Mouse (Mus musculus): ENCODE measurements around the gene Tyms. TPM values are rescaled to one million over a fixed set of nuclear protein-coding genes. Genes with fewer than 3 reads are reported as not detected.
"Not testable (repeated sequence)": the region's sequence is repeated elsewhere in the genome, so short reads cannot be mapped to it uniquely, and the experiment has no call there.

Gene Tyms
- total RNA-seq, 2 experiments from 2014 or later, result 3.5 to 5.3 TPM

GRCm38 (mm10) chr5:30104841-30105667, 31.6 kb upstream of the Tyms start, which contains the start of gene Garem2:
Gene Garem2 (plus strand): TSS chr5:30105161.
- intact Hi-C loops (cut with DNase I), result loop anchor here (10.0 kb wide), 1 partner anchor 280 kb away; no protein-coding TSS in a partner anchor
- no peak for DNase-seq (ENCODE audit: low spot score in 2 of 2)

- intact Hi-C loops (cut with DNase I), result loop anchor here (10.0 kb wide), 1 partner anchor 280 kb away; no protein-coding TSS in a partner anchor
- no peak for DNase-seq (ENCODE audit: low spot score in 2 of 2)
These were observed 30.9 kb upstream of the Tyms start for GRCm38 (mm10) chr5:30104339-30104738.

- DNase-seq (ENCODE audit: low spot score in 2 of 2), result no peak
- intact Hi-C loops (cut with DNase I), result loop anchor here (10.0 kb wide), 1 partner anchor 279 kb away; no protein-coding TSS in a partner anchor
These were observed 29.9 kb upstream of the Tyms start for GRCm38 (mm10) chr5:30103340-30103739.

GRCm38 (mm10) chr5:30098260-30098659, 24.8 kb upstream of the Tyms start:
- intact Hi-C loops (cut with DNase I), result no loop called here
- DNase-seq (ENCODE audit: low spot score in 2 of 2), result no peak

GRCm38 (mm10) chr5:30095731-30096130, 22.3 kb upstream of the Tyms start:
- DNase-seq (ENCODE audit: low spot score in 2 of 2), result no peak
- intact Hi-C loops (cut with DNase I), result no loop called here

- intact Hi-C loops (cut with DNase I), result no loop called here
- no peak for DNase-seq (ENCODE audit: low spot score in 2 of 2)
These were observed 21.0 kb upstream of the Tyms start for GRCm38 (mm10) chr5:30094399-30094798.

GRCm38 (mm10) chr5:30092701-30093100, 19.3 kb upstream of the Tyms start:
- intact Hi-C loops (cut with DNase I), result no loop called here
- DNase-seq (ENCODE audit: low spot score in 2 of 2), result no peak

GRCm38 (mm10) chr5:30072377-30072776, 1.0 kb downstream of the Tyms start:
- intact Hi-C loops (cut with DNase I), result no loop called here
- no peak for DNase-seq (ENCODE audit: low spot score in 2 of 2)

GRCm38 (mm10) chr5:30071677-30072076, 1.7 kb downstream of the Tyms start:
- intact Hi-C loops (cut with DNase I), result no loop called here
- DNase-seq (ENCODE audit: low spot score in 2 of 2), result no peak

- no peak for DNase-seq (ENCODE audit: low spot score in 2 of 2)
- intact Hi-C loops (cut with DNase I), result no loop called here
These were observed 5.7 kb downstream of the Tyms start for GRCm38 (mm10) chr5:30067726-30068125.

- DNase-seq (ENCODE audit: low spot score in 2 of 2); intact Hi-C loops (cut with DNase I): not testable (repeated sequence)
These were observed 13.8 kb downstream of the Tyms start for GRCm38 (mm10) chr5:30059607-30060006.

GRCm38 (mm10) chr5:30058216-30058731, 15.1 kb downstream of the Tyms start:
- intact Hi-C loops (cut with DNase I), result no loop called here
- DNase-seq (ENCODE audit: low spot score in 2 of 2), result no peak

GRCm38 (mm10) chr5:30039841-30040240, 33.6 kb downstream of the Tyms start:
- not testable (repeated sequence) for DNase-seq (ENCODE audit: low spot score in 2 of 2)
- intact Hi-C loops (cut with DNase I), result loop anchor here (5.0 kb wide), 1 partner anchor 1317 kb away; no protein-coding TSS in a partner anchor

- intact Hi-C loops (cut with DNase I); DNase-seq (ENCODE audit: low spot score in 2 of 2): not testable (repeated sequence)
These were observed 34.1 kb downstream of the Tyms start for GRCm38 (mm10) chr5:30039324-30039723.

- DNase-seq (ENCODE audit: low spot score in 2 of 2); intact Hi-C loops (cut with DNase I): not testable (repeated sequence)
These were observed 36.3 kb downstream of the Tyms start for GRCm38 (mm10) chr5:30037111-30037510.

- DNase-seq (ENCODE audit: low spot score in 2 of 2); intact Hi-C loops (cut with DNase I): not testable (repeated sequence)
These were observed 37.6 kb downstream of the Tyms start for GRCm38 (mm10) chr5:30035862-30036261.

- intact Hi-C loops (cut with DNase I), result no loop called here
- DNase-seq (ENCODE audit: low spot score in 2 of 2), result peak in 1 of 2 experiments; percentile 20
These were observed 58.8 kb downstream of the Tyms start for GRCm38 (mm10) chr5:30014580-30014979.

- intact Hi-C loops (cut with DNase I), result loop anchor here (2.0 kb wide), 1 partner anchor 188 kb away; no protein-coding TSS in a partner anchor
- peak; percentile 82 to 95 for DNase-seq (ENCODE audit: low spot score in 2 of 2)
These were observed 60.5 kb downstream of the Tyms start, which contains the start of gene Il6 for GRCm38 (mm10) chr5:30012726-30013503. Gene Il6 (plus strand): TSS chr5:30013114.

Measured in left cerebral cortex, postnatal 25 days (tissue).